Mouse (Mus musculus): ENCODE measurements around the gene Lingo1.

The Lingo1 gene

GRCm38 (mm10) chr9:56722089-56722825 lies 74.0 kb downstream of the Lingo1 start:
- peak; percentile 59 to 69 for DNase-seq

GRCm38 (mm10) chr9:56718984-56719383 lies 77.3 kb downstream of the Lingo1 start:
- DNase-seq = no peak

GRCm38 (mm10) chr9:56716565-56716964 lies 79.7 kb downstream of the Lingo1 start:
- peak; percentile 43 to 50 for DNase-seq

GRCm38 (mm10) chr9:56716066-56716465 lies 80.2 kb downstream of the Lingo1 start:
- DNase-seq = peak; percentile 67 to 75

- no peak for DNase-seq
Observed at GRCm38 (mm10) chr9:56714391-56714790, 81.9 kb downstream of the Lingo1 start.

- DNase-seq = peak in 1 of 2 experiments; percentile 44
Observed at GRCm38 (mm10) chr9:56712667-56713369, 83.5 kb downstream of the Lingo1 start.

GRCm38 (mm10) chr9:56710958-56711357 lies 85.3 kb downstream of the Lingo1 start:
- no peak for DNase-seq

GRCm38 (mm10) chr9:56706482-56707085 lies 89.7 kb downstream of the Lingo1 start:
- no peak for DNase-seq

GRCm38 (mm10) chr9:56701394-56701793 lies 94.9 kb downstream of the Lingo1 start:
- DNase-seq = peak in 1 of 2 experiments; percentile 34

- DNase-seq = no peak
Observed at GRCm38 (mm10) chr9:56700866-56701265, 95.4 kb downstream of the Lingo1 start.

- DNase-seq = no peak
Observed at GRCm38 (mm10) chr9:56698715-56699370, 97.4 kb downstream of the Lingo1 start.

GRCm38 (mm10) chr9:56694079-56694478 lies 102.2 kb downstream of the Lingo1 start:
- no peak for DNase-seq

- DNase-seq = no peak
Observed at GRCm38 (mm10) chr9:56691226-56691625, 105.0 kb downstream of the Lingo1 start.

GRCm38 (mm10) chr9:56690679-56691078 lies 105.6 kb downstream of the Lingo1 start:
- DNase-seq = no peak

GRCm38 (mm10) chr9:56687490-56687889 lies 108.8 kb downstream of the Lingo1 start:
- DNase-seq = no peak

GRCm38 (mm10) chr9:56687145-56687477 lies 109.2 kb downstream of the Lingo1 start:
- DNase-seq = no peak

- DNase-seq = no peak
Observed at GRCm38 (mm10) chr9:56686339-56687144, 109.7 kb downstream of the Lingo1 start.

- no peak for DNase-seq
Observed at GRCm38 (mm10) chr9:56682826-56683225, 113.4 kb downstream of the Lingo1 start.

GRCm38 (mm10) chr9:56681950-56682349 lies 114.3 kb downstream of the Lingo1 start:
- DNase-seq = no peak

- no peak for DNase-seq
Observed at GRCm38 (mm10) chr9:56678929-56679681, 117.2 kb downstream of the Lingo1 start.

- DNase-seq = no peak
Observed at GRCm38 (mm10) chr9:56675696-56676095, 120.6 kb downstream of the Lingo1 start.
